9 mouse cellular contexts compared by ENCODE assay signal in genomic region chr4:150404583-150404982, GRCm38 (mm10).
A peak's percentile ranks its signal among the peaks of the same experiment; 100 is the strongest.
DNase-seq lines count a peak whose midpoint lies in the region; ATAC-seq lines count a peak whose summit lies in the region.
"Had no signal": no experiment of that assay in that cellular context is flagged by ENCODE, and none has a peak within 500 bp of the region (broad histone marks: within the 10 kb centered on the region; RNA-seq: fewer than 3 reads in every experiment).

No protein-coding gene starts in this region.

- no peak overlapping the region for H3K4me2 ChIP-seq in heart, embryonic 14.5 days (ENCODE audit: low read length)
- H3K4me2 ChIP-seq in midbrain, embryonic 12.5 days (replicated peaks) = no peak overlapping the region; the same call in 1 of the 2 replicates

- ATAC-seq in heart, embryonic 14.5 days (ENCODE audit: insufficient number of reproducible peaks, insufficient read depth, low FRiP score, low read depth) = no peak
- ATAC-seq in midbrain, embryonic 12.5 days (ENCODE audit: low FRiP score, low read depth) = no peak
- no peak for ATAC-seq in monocyte, adult 5-6 weeks (replicated peaks; ENCODE audit: insufficient number of reproducible peaks, low FRiP score, low TSS enrichment, poor library complexity, severe bottlenecking)
- ATAC-seq: Patski had no signal

- H3K27ac ChIP-seq in heart, embryonic 14.5 days (replicated peaks in 1 of 2; ENCODE audit: control insufficient read depth in 1 of 2, insufficient read depth in 1 of 2, low read depth in 2 of 2, low read length in 2 of 2) = 0 out of 4 replicates have a peak overlapping the region, but pooled peaks of 1 of the 2 experiments have one; percentile 20
- peak overlapping the region; percentile 65 for H3K27ac ChIP-seq in midbrain, embryonic 12.5 days (replicated peaks)

- peaks cover 32 to 69% of the 10 kb centered on the region in 2 experiments for H3K4me1 ChIP-seq in heart, embryonic 14.5 days (ENCODE audit: control insufficient read depth in 2 of 2, insufficient read depth in 2 of 2, low read length in 2 of 2)
- peaks cover 41% of the 10 kb centered on the region for H3K4me1 ChIP-seq in midbrain, embryonic 12.5 days

- H3K27me3 ChIP-seq in heart, embryonic 14.5 days (ENCODE audit: control insufficient read depth, insufficient read depth, low read length) = no peaks in the 10 kb centered on the region
- H3K27me3 ChIP-seq in midbrain, embryonic 12.5 days = no peaks in the 10 kb centered on the region
- H3K27me3 ChIP-seq: Patski had no signal

- 0 out of 2 replicates have a peak overlapping the region, but pooled peaks have one; percentile 7 for H3K9ac ChIP-seq in heart, embryonic 14.5 days (ENCODE audit: low read length)
- no peak overlapping the region for H3K9ac ChIP-seq in midbrain, embryonic 12.5 days (replicated peaks)

- H3K9me3 ChIP-seq in heart, embryonic 14.5 days (ENCODE audit: control insufficient read depth, low read length) = no peaks in the 10 kb centered on the region
- no peaks in the 10 kb centered on the region for H3K9me3 ChIP-seq in midbrain, embryonic 12.5 days

- peaks cover 10% of the 10 kb centered on the region; the same call in 1 of the 2 replicates for H3K36me3 ChIP-seq in heart, embryonic 14.5 days (ENCODE audit: control insufficient read depth, insufficient read depth, low read length)
- peaks cover 8% of the 10 kb centered on the region; the same call in 1 of the 2 replicates for H3K36me3 ChIP-seq in midbrain, embryonic 12.5 days

- WGBS in heart, embryonic 14.5 days = 27% methylated on average over 6 of the region's 6 CpGs
- 37% methylated on average over 6 of the region's 6 CpGs for WGBS in midbrain, embryonic 12.5 days

- DNase-seq in layer of hippocampus, adult 9-11 months = peak; percentile 40
- no peak for DNase-seq in layer of hippocampus, adult 8-10 months (ENCODE audit: low spot score in 2 of 2)
- peak; percentile 82 for DNase-seq in cerebellum, adult 9-10 months
- DNase-seq in testis, postnatal 14 days (ENCODE audit: low spot score) = no peak
- DNase-seq in adrenal gland, adult 2 months = no peak

- no peak overlapping the region for H3K4me3 ChIP-seq in heart, embryonic 14.5 days (ENCODE audit: control insufficient read depth in 1 of 2, insufficient read depth in 1 of 2, low read depth in 1 of 2, low read length in 2 of 2)
- H3K4me3 ChIP-seq in midbrain, embryonic 12.5 days = no peak overlapping the region

Comparison
In these comparisons a context has a peak if more than half of its experiments do, and no peak if none do; other contexts are left out.
1. DNase-seq: peak in layer of hippocampus, adult 9-11 months (single experiment) and cerebellum, adult 9-10 months (single experiment); none in layer of hippocampus, adult 8-10 months (0 of 2), testis, postnatal 14 days (single experiment) and adrenal gland, adult 2 months (single experiment).